Mouse (Mus musculus) small intestine, adult 2 months (tissue): ENCODE measurements at regions not wholly inside any gene's neighbourhood (a gene's known extent, or its start where the extent isn't known, plus 50 kb on each side); places are given as distances from the start of the nearest gene placed in this dataset.

Experiments
- CTCF ChIP-seq: fragments of 200-500 bp; IDR thresholded peaks from 2 replicates; pipeline ENCODE4 v1.5.1; 2012; ENCODE audit warnings: low read depth, mild to moderate bottlenecking, control low read depth, inconsistent platforms, low read length, moderate library complexity, mixed read lengths; ENCODE audit not compliant: insufficient replicate concordance, insufficient read length; ENCODE audit errors: extremely low read depth
- POLR2A ChIP-seq: fragments of 200-500 bp; IDR thresholded peaks from 2 replicates; pipeline ENCODE4 v1.6.1; 2012; ENCODE audit warnings: low read depth, mild to moderate bottlenecking, control low read depth, inconsistent platforms, low read length, moderate library complexity

GRCm38 (mm10) chr9:47133873-47134272, 135.3 kb downstream of the Gm4791 start:
- no peak for TF ChIP-seq CTCF
- TF ChIP-seq POLR2A, result no peak
